Mouse (Mus musculus): Measurements from ENCODE around the gene Usp49. TPM values are rescaled to one million over a fixed set of nuclear protein-coding genes. Genes with fewer than 3 reads are reported as not detected.
A peak's percentile ranks its signal among the peaks of the same experiment; 100 is the strongest.

Usp49 gene
- polyA plus RNA-seq, 2 experiments = 5.0 to 17.6 TPM

DNA sequence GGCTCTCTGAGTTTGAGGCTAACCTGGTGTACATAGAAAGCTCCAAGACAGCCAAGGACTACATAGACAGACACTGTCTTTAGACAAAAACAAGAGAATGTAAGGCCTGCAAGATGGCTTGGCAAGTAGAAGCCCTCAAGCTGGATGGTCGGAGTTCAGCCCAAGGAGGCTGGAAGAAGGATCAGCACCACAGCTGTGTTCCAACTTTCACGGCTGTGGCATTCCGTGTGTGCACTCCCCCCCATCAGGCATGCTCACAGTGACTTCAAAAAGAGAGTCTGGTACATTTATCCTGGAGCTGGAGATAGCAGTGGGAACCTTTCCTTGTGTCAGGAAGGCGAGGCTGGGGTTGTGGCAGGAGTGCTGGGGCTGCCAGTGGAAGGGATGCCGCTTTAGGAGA, 4.5 kb upstream of the Usp49 start:
- Histone ChIP-seq H3K4me1 (ENCODE audit: control insufficient read depth, insufficient read depth, low read length) (peaks cover 6% of the 10 kb centered on the region), H3K9ac (ENCODE audit: low read depth, low read length, severe bottlenecking) (no peak overlapping the region), H3K27ac (replicated peaks; ENCODE audit: low read depth, low read length) (no peak overlapping the region), H3K4me2 (replicated peaks; ENCODE audit: low read depth, low read length, severe bottlenecking) (no peak overlapping the region), H3K27me3 (ENCODE audit: control insufficient read depth, insufficient read depth, low read length) (no peaks in the 10 kb centered on the region), H3K36me3 (ENCODE audit: control insufficient read depth, insufficient read depth, low read length) (peaks cover 43% of the 10 kb centered on the region), H3K4me3 (replicated peaks; ENCODE audit: low read length) (no peak overlapping the region), H3K9me3 (ENCODE audit: control insufficient read depth, low read length) (no peaks in the 10 kb centered on the region)
- ATAC-seq (ENCODE audit: low FRiP score, low read depth) (no peak), DNase-seq (ENCODE audit: low spot score) (no peak)
- WGBS = 88% methylated on average over 5 of the region's 5 CpGs
- no peak for TF ChIP-seq POLR2A (IDR thresholded peaks at IDR 0.05; ENCODE audit: borderline replicate concordance, extremely low read depth, insufficient read depth, insufficient read length)

GRCm38 (mm10) chr17:47627791-47628190, 2.7 kb upstream of the Usp49 start:
- H3K27ac ChIP-seq (replicated peaks; ENCODE audit: low read depth, low read length) = no peak overlapping the region
- WGBS = 77% methylated on average over 2 of the region's 2 CpGs
- H3K27me3 ChIP-seq (ENCODE audit: control insufficient read depth, insufficient read depth, low read length) = no peaks in the 10 kb centered on the region
- DNase-seq (ENCODE audit: low spot score) = no peak
- no peak for ATAC-seq (ENCODE audit: low FRiP score, low read depth)
- H3K4me1 ChIP-seq (ENCODE audit: control insufficient read depth, insufficient read depth, low read length) = peaks cover 12% of the 10 kb centered on the region
- no peak overlapping the region for H3K9ac ChIP-seq (ENCODE audit: low read depth, low read length, severe bottlenecking)
- no peak overlapping the region for H3K4me3 ChIP-seq (replicated peaks; ENCODE audit: low read length)
- H3K9me3 ChIP-seq (ENCODE audit: control insufficient read depth, low read length) = no peaks in the 10 kb centered on the region
- no peak overlapping the region for H3K4me2 ChIP-seq (replicated peaks; ENCODE audit: low read depth, low read length, severe bottlenecking)
- peaks cover 31% of the 10 kb centered on the region for H3K36me3 ChIP-seq (ENCODE audit: control insufficient read depth, insufficient read depth, low read length)
- TF ChIP-seq POLR2A (IDR thresholded peaks at IDR 0.05; ENCODE audit: borderline replicate concordance, extremely low read depth, insufficient read depth, insufficient read length) = no peak

GRCm38 (mm10) chr17:47628851-47629676, 1.4 kb upstream of the Usp49 start:
- H3K4me1 ChIP-seq (ENCODE audit: control insufficient read depth, insufficient read depth, low read length) = peaks cover 12% of the 10 kb centered on the region
- no peaks in the 10 kb centered on the region for H3K9me3 ChIP-seq (ENCODE audit: control insufficient read depth, low read length)
- peaks cover 18% of the 10 kb centered on the region for H3K36me3 ChIP-seq (ENCODE audit: control insufficient read depth, insufficient read depth, low read length)
- under 1% methylated on average over 61 of the region's 63 CpGs for WGBS
- peak overlapping the region; percentile 70 for H3K9ac ChIP-seq (ENCODE audit: low read depth, low read length, severe bottlenecking)
- no peaks in the 10 kb centered on the region for H3K27me3 ChIP-seq (ENCODE audit: control insufficient read depth, insufficient read depth, low read length)
- DNase-seq (ENCODE audit: low spot score) (peak; percentile 94), ATAC-seq (ENCODE audit: low FRiP score, low read depth) (peak; percentile 94)
- TF ChIP-seq POLR2A (IDR thresholded peaks at IDR 0.05; ENCODE audit: borderline replicate concordance, extremely low read depth, insufficient read depth, insufficient read length) = 0 out of 2 replicates have a peak, but pooled peaks have one; percentile 31
- peak overlapping the region; percentile 84 for H3K4me2 ChIP-seq (replicated peaks; ENCODE audit: low read depth, low read length, severe bottlenecking)
- peak overlapping the region; percentile 90 for H3K27ac ChIP-seq (replicated peaks; ENCODE audit: low read depth, low read length)
- H3K4me3 ChIP-seq (replicated peaks; ENCODE audit: low read length) = peak overlapping the region; percentile 67

DNA sequence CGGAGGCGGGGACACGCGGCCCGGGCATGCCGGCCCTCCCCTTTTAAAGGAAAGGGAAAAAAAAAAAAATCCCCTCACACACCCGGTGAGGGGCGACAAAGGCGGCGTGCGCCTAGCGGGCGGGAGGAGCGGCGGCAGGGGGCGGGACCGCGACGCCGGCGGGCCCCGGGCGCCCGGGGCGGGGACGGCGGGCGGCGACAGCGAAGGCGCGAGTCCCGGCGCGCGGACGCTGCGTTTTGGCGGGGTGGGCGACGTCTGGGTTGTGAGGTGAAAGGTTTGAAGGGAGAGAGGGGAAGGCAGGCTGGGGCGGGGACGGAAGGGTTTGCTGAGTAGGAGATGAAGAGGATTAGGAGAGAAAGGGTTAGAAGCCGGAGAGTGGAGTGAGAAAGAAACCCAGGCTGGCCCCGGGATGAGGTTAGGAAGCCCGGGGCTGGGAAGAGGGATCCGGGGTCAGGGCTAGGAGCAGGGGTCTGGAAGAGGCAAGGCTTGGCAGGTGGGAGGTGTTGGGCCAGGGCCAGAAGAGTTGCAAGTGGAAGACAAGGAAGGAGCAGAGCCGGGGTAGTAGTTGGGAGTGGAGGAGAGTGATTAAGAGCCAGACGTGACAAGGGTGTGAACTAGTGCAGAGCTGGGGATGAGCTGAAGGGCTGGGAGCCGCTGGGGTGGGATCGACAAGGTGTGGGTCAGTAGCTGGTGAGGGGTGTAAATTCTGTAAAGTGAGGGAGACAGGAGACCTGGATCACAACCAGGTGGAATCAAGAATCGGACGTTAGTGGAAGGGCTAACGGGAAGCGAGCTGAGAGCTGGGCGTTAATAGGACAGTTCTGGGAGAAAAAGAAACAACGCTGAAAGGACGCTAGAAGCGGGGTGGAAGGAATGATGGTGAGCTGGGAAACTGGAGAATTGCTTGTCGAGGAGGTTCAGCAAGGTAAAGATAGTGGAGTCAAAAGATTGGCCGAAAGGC, 493 bp upstream of the Usp49 start:
- peaks cover 12% of the 10 kb centered on the region for H3K4me1 ChIP-seq (ENCODE audit: control insufficient read depth, insufficient read depth, low read length)
- H3K4me3 ChIP-seq (replicated peaks; ENCODE audit: low read length) = peak overlapping the region; percentile 67
- peak; percentile 1; the same call in 1 of the 2 replicates for ATAC-seq (ENCODE audit: low FRiP score, low read depth)
- TF ChIP-seq POLR2A (IDR thresholded peaks at IDR 0.05; ENCODE audit: borderline replicate concordance, extremely low read depth, insufficient read depth, insufficient read length) = no peak
- peak overlapping the region; percentile 84 for H3K4me2 ChIP-seq (replicated peaks; ENCODE audit: low read depth, low read length, severe bottlenecking)
- no peaks in the 10 kb centered on the region for H3K9me3 ChIP-seq (ENCODE audit: control insufficient read depth, low read length)
- peaks cover 12% of the 10 kb centered on the region for H3K36me3 ChIP-seq (ENCODE audit: control insufficient read depth, insufficient read depth, low read length)
- H3K9ac ChIP-seq (ENCODE audit: low read depth, low read length, severe bottlenecking) = peak overlapping the region; percentile 70
- H3K27ac ChIP-seq (replicated peaks; ENCODE audit: low read depth, low read length) = peak overlapping the region; percentile 90
- 2% methylated on average over 60 of the region's 61 CpGs for WGBS
- no peak for DNase-seq (ENCODE audit: low spot score)
- H3K27me3 ChIP-seq (ENCODE audit: control insufficient read depth, insufficient read depth, low read length) = no peaks in the 10 kb centered on the region

DNA sequence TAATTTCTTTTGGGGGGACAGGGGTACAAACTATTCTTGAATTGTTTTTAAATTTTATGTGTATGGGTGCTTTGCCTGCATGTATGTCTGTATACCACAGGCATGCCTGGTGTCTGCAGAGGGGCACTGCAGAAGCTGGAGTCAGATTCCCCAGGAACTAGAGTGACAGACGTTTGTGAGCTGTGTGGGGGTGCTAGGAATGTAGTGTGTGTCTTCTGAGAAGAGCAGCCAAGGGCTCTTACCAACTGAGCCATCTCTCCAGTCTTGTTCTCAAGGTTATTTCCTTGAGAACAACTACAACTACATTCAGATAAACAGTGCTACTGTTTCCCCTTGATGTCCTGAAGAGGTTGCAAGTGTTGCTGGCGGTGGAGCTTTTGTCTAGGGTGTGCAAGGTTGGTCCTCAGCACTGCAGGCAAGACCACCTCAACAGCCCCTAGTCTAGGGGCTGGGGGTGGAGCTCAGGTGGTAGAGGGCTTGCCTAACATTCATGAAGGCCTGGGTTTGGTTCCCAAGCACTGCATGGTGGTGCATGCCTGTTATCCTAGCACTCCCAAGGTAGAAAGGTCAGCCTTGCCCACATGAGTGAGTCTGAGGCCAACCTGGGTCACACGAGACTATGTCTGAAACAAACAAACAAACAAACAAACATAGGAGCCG, 1.8 kb downstream of the Usp49 start:
- ATAC-seq (ENCODE audit: low FRiP score, low read depth) (no peak), DNase-seq (ENCODE audit: low spot score) (no peak)
- 63% methylated on average over 4 of the region's 4 CpGs for WGBS
- Histone ChIP-seq H3K9ac (ENCODE audit: low read depth, low read length, severe bottlenecking) (no peak overlapping the region), H3K27me3 (ENCODE audit: control insufficient read depth, insufficient read depth, low read length) (no peaks in the 10 kb centered on the region), H3K36me3 (ENCODE audit: control insufficient read depth, insufficient read depth, low read length) (peaks cover 4% of the 10 kb centered on the region), H3K4me1 (ENCODE audit: control insufficient read depth, insufficient read depth, low read length) (peaks cover 12% of the 10 kb centered on the region), H3K4me3 (replicated peaks; ENCODE audit: low read length) (no peak overlapping the region), H3K4me2 (replicated peaks; ENCODE audit: low read depth, low read length, severe bottlenecking) (no peak overlapping the region), H3K27ac (replicated peaks; ENCODE audit: low read depth, low read length) (no peak overlapping the region), H3K9me3 (ENCODE audit: control insufficient read depth, low read length) (no peaks in the 10 kb centered on the region)
- TF ChIP-seq POLR2A (IDR thresholded peaks at IDR 0.05; ENCODE audit: borderline replicate concordance, extremely low read depth, insufficient read depth, insufficient read length) = no peak

Measured in limb, embryonic 14.5 days (tissue).